In genomic region chr7:70326176-70327035, GRCm38 (mm10) we compare ENCODE assay signal across 13 mouse cellular contexts. TPM values are rescaled to one million over a fixed set of nuclear protein-coding genes. Genes with fewer than 3 reads are reported as not detected.
A peak's percentile ranks its signal among the peaks of the same experiment; 100 is the strongest.
DNase-seq lines count a peak whose midpoint lies in the region; ATAC-seq lines count a peak whose summit lies in the region.
"Had no signal": no experiment of that assay in that cellular context is flagged by ENCODE, and none has a peak within 500 bp of the region (broad histone marks: within the 10 kb centered on the region; RNA-seq: fewer than 3 reads in every experiment).

No protein-coding gene starts in this region.

- no peak for ATAC-seq in hindbrain, embryonic 12.5 days (ENCODE audit: low FRiP score)
- ATAC-seq in neural tube, embryonic 11.5 days (ENCODE audit: insufficient read depth, low FRiP score, low TSS enrichment): no peak

- DNase-seq in adrenal gland, adult 2 months: peak; percentile 26
- DNase-seq in adrenal gland, postnatal 36 days: no peak
- DNase-seq in kidney, postnatal 4 days: peak; percentile 18 to 32
- DNase-seq in kidney, adult 9 months: no peak
- peak; percentile 38 for DNase-seq in neural tube, embryonic 11.5 days (ENCODE audit: low spot score)
- DNase-seq in layer of hippocampus, postnatal 25 days (ENCODE audit: extremely low spot score in 1 of 2, low spot score in 1 of 2): no peak
- no peak for DNase-seq in left cerebral cortex, adult 9 months (ENCODE audit: low spot score in 2 of 2)
- DNase-seq: cerebellum, adult 9-10 months; kidney, postnatal 14 days; left cerebral cortex, postnatal 4 days had no signal

- no peaks in the 10 kb centered on the region for H3K36me3 ChIP-seq in hindbrain, embryonic 12.5 days
- no peaks in the 10 kb centered on the region for H3K36me3 ChIP-seq in neural tube, embryonic 11.5 days (ENCODE audit: control insufficient read depth, insufficient read depth, low read length)

- WGBS in hindbrain, embryonic 12.5 days: under 1% methylated on average over 21 of the region's 21 CpGs
- 2% methylated on average over 21 of the region's 21 CpGs for WGBS in neural tube, embryonic 11.5 days

- H3K4me2 ChIP-seq in hindbrain, embryonic 12.5 days (replicated peaks): peak overlapping the region; percentile 44
- H3K4me2 ChIP-seq in neural tube, embryonic 11.5 days (ENCODE audit: low read depth): no peak overlapping the region

- 0 out of 2 replicates have a peak overlapping the region, but pooled peaks have one; percentile 36 for H3K9ac ChIP-seq in hindbrain, embryonic 12.5 days
- no peak overlapping the region for H3K9ac ChIP-seq in neural tube, embryonic 11.5 days (ENCODE audit: low read length)

- peaks cover 92% of the 10 kb centered on the region for H3K27me3 ChIP-seq in hindbrain, embryonic 12.5 days
- H3K27me3 ChIP-seq in neural tube, embryonic 11.5 days (ENCODE audit: control insufficient read depth, insufficient read depth, low read length): peaks cover 73% of the 10 kb centered on the region

- peaks cover 33% of the 10 kb centered on the region for H3K4me1 ChIP-seq in hindbrain, embryonic 12.5 days
- H3K4me1 ChIP-seq in neural tube, embryonic 11.5 days (ENCODE audit: control insufficient read depth, insufficient read depth, low read length): peaks cover 15% of the 10 kb centered on the region

- H3K27ac ChIP-seq in hindbrain, embryonic 12.5 days: no peak overlapping the region
- H3K27ac ChIP-seq in neural tube, embryonic 11.5 days (ENCODE audit: low read depth, low read length): no peak overlapping the region

- H3K9me3 ChIP-seq in hindbrain, embryonic 12.5 days (replicated peaks): no peaks in the 10 kb centered on the region; the same call in 1 of the 2 replicates
- no peaks in the 10 kb centered on the region for H3K9me3 ChIP-seq in neural tube, embryonic 11.5 days (ENCODE audit: control insufficient read depth, low read length)

- H3K4me3 ChIP-seq in hindbrain, embryonic 12.5 days: peak overlapping the region; percentile 14; the same call in 1 of the 2 replicates
- H3K4me3 ChIP-seq in neural tube, embryonic 11.5 days (ENCODE audit: low read depth, low read length): no peak overlapping the region

RNA-seq across cellular contexts. Expression of gene Nr2f2, which starts 40.1 kb away (rescaled TPM):
- total RNA-seq in adrenal gland, adult 2 months (2021): 100 to 1,000 TPM; 109 to 132 TPM
- 401 and 472 TPM in 2 replicates for polyA plus RNA-seq in adrenal gland, adult 2 months (2012; rRNA removed)
- 100 to 1,000 TPM in 1 of 2 experiments, 10 to 100 TPM in 1; 99.5 to 128 TPM for total RNA-seq in adrenal gland, postnatal 36 days (2021)
- polyA plus RNA-seq in hindbrain, embryonic 12.5 days (2016; fragmentation: Nextera tagmentation; extraction: Ambion mirVana): 133 and 146 TPM in 2 replicates
- 88.5 and 95.9 TPM in 2 replicates for polyA plus RNA-seq in neural tube, embryonic 11.5 days (2014; fragmentation: Nextera tagmentation; extraction: Ambion mirVana)
- total RNA-seq in layer of hippocampus, postnatal 25 days (2021): 10 to 100 TPM; 40.8 to 45.1 TPM
- total RNA-seq: granulocyte monocyte progenitor cell, adult 5-6 weeks; MEL had no signal

Comparison
In these comparisons a context has a peak if more than half of its experiments do, and no peak if none do; other contexts are left out.
1. DNase-seq: peak in adrenal gland, adult 2 months (single experiment), kidney, postnatal 4 days (2 of 2) and neural tube, embryonic 11.5 days (single experiment); none in adrenal gland, postnatal 36 days (0 of 2), kidney, adult 9 months (single experiment), layer of hippocampus, postnatal 25 days (0 of 2) and left cerebral cortex, adult 9 months (0 of 2).